In genomic region chr14:55096573-55097087, GRCm38 (mm10) we compare ENCODE assay signal across 12 mouse cellular contexts. TPM values are rescaled to one million over a fixed set of nuclear protein-coding genes. Genes with fewer than 3 reads are reported as not detected.
A peak's percentile ranks its signal among the peaks of the same experiment; 100 is the strongest.
DNase-seq lines count a peak whose midpoint lies in the region; ATAC-seq and TF ChIP-seq lines count a peak whose summit lies in the region.
"Had no signal": no experiment of that assay in that cellular context is flagged by ENCODE, and none has a peak within 500 bp of the region (broad histone marks: within the 10 kb centered on the region; RNA-seq: fewer than 3 reads in every experiment).

No protein-coding gene starts in this region.

- H3K4me2 ChIP-seq in heart, embryonic 13.5 days = peak overlapping the region; percentile 3; the same call in 1 of the 2 replicates
- H3K4me2 ChIP-seq in forebrain, postnatal 0 days (ENCODE audit: low read depth) = peak overlapping the region; percentile 26; the same call in 1 of the 2 replicates
- peak overlapping the region; percentile 41 for H3K4me2 ChIP-seq in midbrain, embryonic 13.5 days (replicated peaks)

- H3K4me3 ChIP-seq in heart, embryonic 13.5 days = no peak overlapping the region
- no peak overlapping the region for H3K4me3 ChIP-seq in ES-Bruce4 (ENCODE audit: low read depth, low read length)
- no peak overlapping the region for H3K4me3 ChIP-seq in forebrain, postnatal 0 days (ENCODE audit: low read depth, low read length)
- H3K4me3 ChIP-seq in midbrain, embryonic 13.5 days (replicated peaks) = peak overlapping the region; percentile 9; the same call in 1 of the 2 replicates

- ATAC-seq in heart, embryonic 13.5 days (ENCODE audit: extremely low read depth, insufficient number of reproducible peaks, low FRiP score, low TSS enrichment) = no peak
- no peak for ATAC-seq in forebrain, postnatal 0 days
- ATAC-seq in midbrain, embryonic 13.5 days = no peak
- no peak for ATAC-seq in megakaryocyte-erythroid progenitor cell, adult 5-6 weeks (replicated peaks; ENCODE audit: low FRiP score, low TSS enrichment, poor library complexity, severe bottlenecking)

- H3K36me3 ChIP-seq in heart, embryonic 13.5 days = peaks cover 27% of the 10 kb centered on the region
- peaks cover 9% of the 10 kb centered on the region for H3K36me3 ChIP-seq in ES-Bruce4 (ENCODE audit: control insufficient read depth, insufficient read depth, low read length, poor library complexity, severe bottlenecking)
- peaks cover 6% of the 10 kb centered on the region; the same call in 1 of the 2 replicates for H3K36me3 ChIP-seq in forebrain, postnatal 0 days (ENCODE audit: insufficient read depth)
- H3K36me3 ChIP-seq in midbrain, embryonic 13.5 days = 0 out of 2 replicates have a peak, but pooled peaks cover 7% of the 10 kb centered on the region

- no peak for TF ChIP-seq CTCF in ES-Bruce4 (IDR thresholded peaks at IDR 0.05; ENCODE audit: low read depth, low read length)
- TF ChIP-seq CTCF in forebrain, postnatal 0 days (IDR thresholded peaks at IDR 0.05; ENCODE audit: low read depth) = no peak

- no peak overlapping the region for H3K27ac ChIP-seq in heart, embryonic 13.5 days (replicated peaks)
- H3K27ac ChIP-seq in ES-Bruce4 (ENCODE audit: insufficient read depth, low read length) = 0 out of 2 replicates have a peak overlapping the region, but pooled peaks have one; percentile 43
- H3K27ac ChIP-seq in forebrain, postnatal 0 days (ENCODE audit: low read depth, low read length) = no peak overlapping the region
- peak overlapping the region; percentile 59 for H3K27ac ChIP-seq in midbrain, embryonic 13.5 days

- H3K4me1 ChIP-seq in heart, embryonic 13.5 days = peaks cover 32% of the 10 kb centered on the region
- peaks cover 6% of the 10 kb centered on the region for H3K4me1 ChIP-seq in ES-Bruce4 (ENCODE audit: control insufficient read depth, insufficient read depth, low read length)
- H3K4me1 ChIP-seq in forebrain, postnatal 0 days (ENCODE audit: insufficient read depth) = peaks cover 26% of the 10 kb centered on the region
- peaks cover 39% of the 10 kb centered on the region for H3K4me1 ChIP-seq in midbrain, embryonic 13.5 days (replicated peaks)

- no peak for DNase-seq in heart, adult 8-10 months (ENCODE audit: low spot score)
- DNase-seq in forebrain, postnatal 0 days = no peak
- DNase-seq in thymus, postnatal 14 days = no peak
- DNase-seq in layer of hippocampus, adult 8-10 months (ENCODE audit: low spot score in 2 of 2) = no peak
- DNase-seq: gastrocnemius, postnatal 36 days; lung, postnatal 14 days had no signal

- H3K27me3 ChIP-seq in heart, embryonic 13.5 days (replicated peaks) = no peaks in the 10 kb centered on the region
- no peaks in the 10 kb centered on the region for H3K27me3 ChIP-seq in ES-Bruce4 (ENCODE audit: control insufficient read depth, insufficient read depth, low read length, poor library complexity, severe bottlenecking)
- no peaks in the 10 kb centered on the region for H3K27me3 ChIP-seq in forebrain, postnatal 0 days (ENCODE audit: insufficient read depth, low read length)
- H3K27me3 ChIP-seq in midbrain, embryonic 13.5 days = 0 out of 2 replicates have a peak, but pooled peaks cover 4% of the 10 kb centered on the region

- TF ChIP-seq EP300 in ES-Bruce4 (IDR thresholded peaks at IDR 0.05; ENCODE audit: insufficient read depth, low read depth, low read length) = 0 out of 2 replicates have a peak, but pooled peaks have one; percentile 18

- no peak for TF ChIP-seq POLR2A in ES-Bruce4 (IDR thresholded peaks at IDR 0.05; ENCODE audit: insufficient read depth, low read length)

- no peaks in the 10 kb centered on the region for H3K9me3 ChIP-seq in heart, embryonic 13.5 days
- H3K9me3 ChIP-seq in ES-Bruce4 (replicated peaks; ENCODE audit: control insufficient read depth, insufficient read depth, low read length, poor library complexity, severe bottlenecking) = no peaks in the 10 kb centered on the region
- H3K9me3 ChIP-seq in forebrain, postnatal 0 days (ENCODE audit: low read length) = no peaks in the 10 kb centered on the region
- no peaks in the 10 kb centered on the region for H3K9me3 ChIP-seq in midbrain, embryonic 13.5 days

- 58% methylated on average over 9 of the region's 9 CpGs for WGBS in heart, embryonic 13.5 days
- WGBS in forebrain, postnatal 0 days = 45% methylated on average over 9 of the region's 9 CpGs
- 52% methylated on average over 9 of the region's 9 CpGs for WGBS in midbrain, embryonic 13.5 days

- peak overlapping the region; percentile 50; the same call in 1 of the 2 replicates for H3K9ac ChIP-seq in heart, embryonic 13.5 days
- H3K9ac ChIP-seq in ES-Bruce4 (ENCODE audit: low read depth, poor library complexity, severe bottlenecking) = peak overlapping the region; percentile 16; the same call in 1 of the 2 replicates
- peak overlapping the region; percentile 14; the same call in 1 of the 2 replicates for H3K9ac ChIP-seq in forebrain, postnatal 0 days
- H3K9ac ChIP-seq in midbrain, embryonic 13.5 days (replicated peaks) = peak overlapping the region; percentile 49

RNA-seq across cellular contexts. Expression of gene Thtpa, which starts 2.0 kb away (rescaled TPM):
- 13.8 and 15.9 TPM in 2 replicates for polyA plus RNA-seq in heart, embryonic 13.5 days (2015; fragmentation: Nextera tagmentation; extraction: Ambion mirVana)
- total RNA-seq in heart, adult 8-10 months (2022) = 10 to 100 TPM; 11.5 to 17.0 (median 14.0) TPM
- 6.9 and 8.6 TPM in 2 replicates for polyA plus RNA-seq in ES-Bruce4 (2011; ENCODE audit: insufficient read depth, insufficient read length, low read depth, missing spikeins)
- 49.0 and 55.2 TPM in 2 replicates for total RNA-seq in forebrain, postnatal 0 days (2014; rRNA removed)
- polyA plus RNA-seq in forebrain, postnatal 0 days (2015; fragmentation: Nextera tagmentation; extraction: Ambion mirVana) = 47.2 and 48.0 TPM in 2 replicates
- 32.1 and 35.0 TPM in 2 replicates for polyA plus RNA-seq in midbrain, embryonic 13.5 days (2015; fragmentation: Nextera tagmentation; extraction: Ambion mirVana)
- total RNA-seq in megakaryocyte-erythroid progenitor cell, adult 5-6 weeks (2014; fragmentation: Nextera tagmentation) = 9.2 and 10.4 TPM in 2 replicates
- total RNA-seq in megakaryocyte-erythroid progenitor cell, adult 5-6 weeks (2017) = 5.1 and 6.4 TPM in 2 replicates
- total RNA-seq in layer of hippocampus, adult 8-10 months (2022) = 10 to 100 TPM; 19.5 to 23.2 (median 22.3) TPM

RNA-seq across cellular contexts. Expression of gene Zfhx2, which starts 4.5 kb away (rescaled TPM):
- 3.0 and 3.2 TPM in 2 replicates for polyA plus RNA-seq in heart, embryonic 13.5 days (2015; fragmentation: Nextera tagmentation; extraction: Ambion mirVana)
- 1 to 10 TPM; 4.8 to 5.6 (median 4.9) TPM for total RNA-seq in heart, adult 8-10 months (2022)
- 18.1 and 24.6 TPM in 2 replicates for polyA plus RNA-seq in ES-Bruce4 (2011; ENCODE audit: insufficient read depth, insufficient read length, low read depth, missing spikeins)
- 8.9 and 11.1 TPM in 2 replicates for total RNA-seq in forebrain, postnatal 0 days (2014; rRNA removed)
- 2.7 and 7.5 TPM in 2 replicates for polyA plus RNA-seq in forebrain, postnatal 0 days (2015; fragmentation: Nextera tagmentation; extraction: Ambion mirVana)
- 35.5 and 39.9 TPM in 2 replicates for polyA plus RNA-seq in midbrain, embryonic 13.5 days (2015; fragmentation: Nextera tagmentation; extraction: Ambion mirVana)
- 5.6 and 7.8 TPM in 2 replicates for total RNA-seq in megakaryocyte-erythroid progenitor cell, adult 5-6 weeks (2014; fragmentation: Nextera tagmentation)
- 0.19 and 1.4 TPM in 2 replicates for total RNA-seq in megakaryocyte-erythroid progenitor cell, adult 5-6 weeks (2017)
- 10 to 100 TPM; 45.9 to 69.4 (median 55.7) TPM for total RNA-seq in layer of hippocampus, adult 8-10 months (2022)

RNA-seq across cellular contexts. Expression of gene Ap1g2, which starts 9.8 kb away (rescaled TPM):
- polyA plus RNA-seq in heart, embryonic 13.5 days (2015; fragmentation: Nextera tagmentation; extraction: Ambion mirVana) = 7.4 and 7.9 TPM in 2 replicates
- total RNA-seq in heart, adult 8-10 months (2022) = 1 to 10 TPM; 2.7 to 4.5 (median 4.1) TPM
- polyA plus RNA-seq in ES-Bruce4 (2011; ENCODE audit: insufficient read depth, insufficient read length, low read depth, missing spikeins) = 20.6 and 23.9 TPM in 2 replicates
- total RNA-seq in forebrain, postnatal 0 days (2014; rRNA removed) = 11.3 and 12.8 TPM in 2 replicates
- 4.2 and 5.5 TPM in 2 replicates for polyA plus RNA-seq in forebrain, postnatal 0 days (2015; fragmentation: Nextera tagmentation; extraction: Ambion mirVana)
- 7.9 and 8.2 TPM in 2 replicates for polyA plus RNA-seq in midbrain, embryonic 13.5 days (2015; fragmentation: Nextera tagmentation; extraction: Ambion mirVana)
- total RNA-seq in megakaryocyte-erythroid progenitor cell, adult 5-6 weeks (2014; fragmentation: Nextera tagmentation) = 66.7 and 109 TPM in 2 replicates
- total RNA-seq in megakaryocyte-erythroid progenitor cell, adult 5-6 weeks (2017) = 13.3 and 27.0 TPM in 2 replicates
- 10 to 100 TPM; 10.8 to 20.7 (median 14.8) TPM for total RNA-seq in layer of hippocampus, adult 8-10 months (2022)

RNA-seq across cellular contexts. Expression of gene Jph4, which starts 20.1 kb away (rescaled TPM):
- polyA plus RNA-seq in heart, embryonic 13.5 days (2015; fragmentation: Nextera tagmentation; extraction: Ambion mirVana) = 0.31 and 0.32 TPM in 2 replicates
- total RNA-seq in heart, adult 8-10 months (2022) = under 1 TPM in 3 of 4 experiments, not detected in 1; 0.09 to 0.17 (median 0.09) TPM
- polyA plus RNA-seq in ES-Bruce4 (2011; ENCODE audit: insufficient read depth, insufficient read length, low read depth, missing spikeins) = 3.6 and 4.7 TPM in 2 replicates
- total RNA-seq in forebrain, postnatal 0 days (2014; rRNA removed) = 156 and 160 TPM in 2 replicates
- 47.4 and 55.3 TPM in 2 replicates for polyA plus RNA-seq in forebrain, postnatal 0 days (2015; fragmentation: Nextera tagmentation; extraction: Ambion mirVana)
- polyA plus RNA-seq in midbrain, embryonic 13.5 days (2015; fragmentation: Nextera tagmentation; extraction: Ambion mirVana) = 18.2 and 19.9 TPM in 2 replicates
- not detected in 2 replicates for total RNA-seq in megakaryocyte-erythroid progenitor cell, adult 5-6 weeks (2014; fragmentation: Nextera tagmentation)
- total RNA-seq in megakaryocyte-erythroid progenitor cell, adult 5-6 weeks (2017) = 0.05 TPM in 1 of 2 replicates, not detected in the other
- 100 to 1,000 TPM; 361 to 416 (median 386) TPM for total RNA-seq in layer of hippocampus, adult 8-10 months (2022)
- total RNA-seq: common myeloid progenitor, adult 5-6 weeks had no signal
- polyA plus RNA-seq: C2C12 had no signal

Comparison
In these comparisons a context has a peak if more than half of its experiments do, and no peak if none do; other contexts are left out.
1. H3K27ac ChIP-seq: peak in ES-Bruce4 (single experiment) and midbrain, embryonic 13.5 days (single experiment); none in heart, embryonic 13.5 days (single experiment) and forebrain, postnatal 0 days (single experiment).
2. Peak in every context shown above with its lines, with median percentiles within 50 percentile points of each other: H3K4me2 ChIP-seq and H3K9ac ChIP-seq.